Mouse (Mus musculus): ENCODE measurements around the gene Myo7a. TPM values are rescaled to one million over a fixed set of nuclear protein-coding genes. Genes with fewer than 3 reads are reported as not detected.

Gene Myo7a
- total and polyA plus RNA-seq, 3 experiments, result 11.3 to 28.0 (median 12.9) TPM

- Histone ChIP-seq H3K4me2 (ENCODE audit: insufficient read depth, low read depth, poor library complexity, severe bottlenecking) (no peak overlapping the region), H3K9ac (ENCODE audit: insufficient read depth, low read depth) (no peak overlapping the region), H3K79me2 (replicated peaks; ENCODE audit: control insufficient read depth, extremely low read depth, insufficient read depth, poor library complexity, severe bottlenecking) (no peaks in the 10 kb centered on the region), H3K9me3 (replicated peaks; ENCODE audit: low read length) (no peaks in the 10 kb centered on the region), H3K4me1 (ENCODE audit: control insufficient read depth in 1 of 2, insufficient read depth in 2 of 2) (peaks cover 5 to 7% of the 10 kb centered on the region in 2 experiments), H3K4me3 (replicated peaks in 1 of 3; ENCODE audit: low read depth in 2 of 3, low read length in 2 of 3, poor library complexity in 1 of 3) (no peak overlapping the region), H3K36me3 (replicated peaks in 1 of 2; ENCODE audit: control insufficient read depth in 1 of 2, insufficient read depth in 1 of 2, low read length in 1 of 2) (no peaks in the 10 kb centered on the region), H3K27ac (ENCODE audit: insufficient read depth, low read depth) (no peak overlapping the region), H3K27me3 (replicated peaks) (peaks cover 19% of the 10 kb centered on the region)
- TF ChIP-seq EP300 (IDR thresholded peaks at IDR 0.05; ENCODE audit: low read length), result no peak
- TF ChIP-seq CHD1 (IDR thresholded peaks at IDR 0.05; ENCODE audit: low read depth, low read length), result no peak
- no peak for TF ChIP-seq RAD21 (IDR thresholded peaks at IDR 0.05; ENCODE audit: low read depth, low read length)
- no peak for TF ChIP-seq SMC3 (IDR thresholded peaks at IDR 0.05; ENCODE audit: low read depth, low read length)
- TF ChIP-seq POLR2A (IDR thresholded peaks at IDR 0.05; ENCODE audit: low read depth, low read length), result no peak
- no peak for TF ChIP-seq HCFC1 (IDR thresholded peaks at IDR 0.05; ENCODE audit: low read depth, low read length)
- TF ChIP-seq TCF12 (IDR thresholded peaks at IDR 0.05; ENCODE audit: low read depth, low read length), result no peak
- no peak for TF ChIP-seq MYC (IDR thresholded peaks at IDR 0.05; ENCODE audit: low read depth, low read length)
- no peak for TF ChIP-seq TBP (conservative IDR thresholded peaks at IDR 0.05; ENCODE audit: low read depth, low read length)
- TF ChIP-seq SIN3A (IDR thresholded peaks at IDR 0.05; ENCODE audit: low read length), result no peak
- no peak for TF ChIP-seq ZNF384 (IDR thresholded peaks at IDR 0.05; ENCODE audit: low read depth, low read length)
- TF ChIP-seq CTCF (conservative IDR thresholded peaks at IDR 0.05 in 1 of 2, IDR thresholded peaks at IDR 0.05 in 1 of 2; ENCODE audit: low read depth in 2 of 2, low read length in 2 of 2), result no peak
- no peak for TF ChIP-seq ZMIZ1 (IDR thresholded peaks at IDR 0.05; ENCODE audit: low read depth, low read length)
- TF ChIP-seq IRF4 (IDR thresholded peaks at IDR 0.05; ENCODE audit: low read depth, low read length), result no peak
- DNase-seq (ENCODE audit: extremely low read depth), result no peak
- dilution Hi-C loops (cut with MboI; ENCODE audit: extremely low pct_ligation_motif_present, extremely low pct_unique_long_range_greater_than_20kb, low sequenced_read_pairs) (no loop called here), in situ Hi-C loops (cut with MboI; ENCODE audit: low pct_ligation_motif_present, low pct_unique_long_range_greater_than_20kb, low sequenced_read_pairs) (loop anchor here (5.0 kb wide), 1 partner anchor 50 kb away; no protein-coding TSS in a partner anchor)
Measured at GRCm38 (mm10) chr7:98142247-98142646, 22.9 kb upstream of the Myo7a start.

DNA sequence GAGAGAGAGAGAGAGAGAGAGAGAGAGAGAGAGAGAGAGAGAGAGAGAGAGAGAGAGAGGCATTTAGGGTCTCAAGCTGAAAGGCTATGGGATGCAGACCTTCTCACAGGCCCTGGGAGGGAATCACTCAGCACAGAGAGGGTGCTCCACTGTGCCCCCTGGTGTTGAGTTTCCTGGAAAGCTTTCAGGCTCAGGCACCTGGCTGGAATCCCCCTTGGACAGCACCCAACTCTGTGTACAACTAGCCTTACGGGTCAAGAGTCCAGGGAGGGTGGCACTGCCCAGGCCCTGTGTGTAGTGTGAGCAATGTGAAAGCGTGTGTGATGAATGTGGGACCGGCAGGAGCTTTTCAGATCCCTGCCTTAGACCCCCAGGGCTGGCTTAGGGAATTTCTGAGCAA lies 21.9 kb upstream of the Myo7a start:
- Histone ChIP-seq H3K4me3 (replicated peaks in 1 of 3; ENCODE audit: low read depth in 2 of 3, low read length in 2 of 3, poor library complexity in 1 of 3) (no peak overlapping the region), H3K9me3 (replicated peaks; ENCODE audit: low read length) (no peaks in the 10 kb centered on the region), H3K79me2 (replicated peaks; ENCODE audit: control insufficient read depth, extremely low read depth, insufficient read depth, poor library complexity, severe bottlenecking) (no peaks in the 10 kb centered on the region), H3K4me1 (ENCODE audit: control insufficient read depth in 1 of 2, insufficient read depth in 2 of 2) (peaks cover 3 to 5% of the 10 kb centered on the region in 2 experiments; a peak in 3 of 4 replicates), H3K27ac (ENCODE audit: insufficient read depth, low read depth) (no peak overlapping the region), H3K36me3 (replicated peaks in 1 of 2; ENCODE audit: control insufficient read depth in 1 of 2, insufficient read depth in 1 of 2, low read length in 1 of 2) (no peaks in the 10 kb centered on the region), H3K27me3 (replicated peaks) (peaks cover 23% of the 10 kb centered on the region), H3K4me2 (ENCODE audit: insufficient read depth, low read depth, poor library complexity, severe bottlenecking) (no peak overlapping the region), H3K9ac (ENCODE audit: insufficient read depth, low read depth) (no peak overlapping the region)
- peak; percentile 19 to 51; a peak in 3 of 4 replicates for TF ChIP-seq CTCF (conservative IDR thresholded peaks at IDR 0.05 in 1 of 2, IDR thresholded peaks at IDR 0.05 in 1 of 2; ENCODE audit: low read depth in 2 of 2, low read length in 2 of 2)
- peak; percentile 41 for TF ChIP-seq SMC3 (IDR thresholded peaks at IDR 0.05; ENCODE audit: low read depth, low read length)
- TF ChIP-seq ZKSCAN1 (IDR thresholded peaks at IDR 0.05; ENCODE audit: borderline replicate concordance, low read depth, low read length), result no peak
- dilution Hi-C loops (cut with MboI; ENCODE audit: extremely low pct_ligation_motif_present, extremely low pct_unique_long_range_greater_than_20kb, low sequenced_read_pairs) (no loop called here), in situ Hi-C loops (cut with MboI; ENCODE audit: low pct_ligation_motif_present, low pct_unique_long_range_greater_than_20kb, low sequenced_read_pairs) (loop anchor here (5.0 kb wide), 1 partner anchor 51 kb away; no protein-coding TSS in a partner anchor)
- peak; percentile 31 for DNase-seq (ENCODE audit: extremely low read depth)

All from CH12.LX (cell line).